Mouse (Mus musculus) left cerebral cortex, postnatal 25 days (tissue): Measurements from ENCODE around the gene Csf2rb. TPM values are rescaled to one million over a fixed set of nuclear protein-coding genes. Genes with fewer than 3 reads are reported as not detected.
A peak's percentile ranks its signal among the peaks of the same experiment; 100 is the strongest.

ENCODE experiments used
- DNase-seq, 2 experiments: peaks; one replicate each; pipeline ENCODE4 v3.0.0; 2022; ENCODE audit warnings: low spot score in 2 of 2, mixed read lengths in 1 of 2
- intact Hi-C: fragments of 180-260 bp; cut with DNase I; formaldehyde crosslinking; loops from one replicate; pipeline ENCODE4 v1.15.1; 2025
- total RNA-seq, 2 experiments: library from RNA; stranded (reverse); gene quantifications; 2 replicates each; pipeline ENCODE4 v1.2.3; 2021

The Csf2rb gene
- total RNA-seq, 2 experiments from 2014 or later = 0.89 to 2.5 TPM

DNA sequence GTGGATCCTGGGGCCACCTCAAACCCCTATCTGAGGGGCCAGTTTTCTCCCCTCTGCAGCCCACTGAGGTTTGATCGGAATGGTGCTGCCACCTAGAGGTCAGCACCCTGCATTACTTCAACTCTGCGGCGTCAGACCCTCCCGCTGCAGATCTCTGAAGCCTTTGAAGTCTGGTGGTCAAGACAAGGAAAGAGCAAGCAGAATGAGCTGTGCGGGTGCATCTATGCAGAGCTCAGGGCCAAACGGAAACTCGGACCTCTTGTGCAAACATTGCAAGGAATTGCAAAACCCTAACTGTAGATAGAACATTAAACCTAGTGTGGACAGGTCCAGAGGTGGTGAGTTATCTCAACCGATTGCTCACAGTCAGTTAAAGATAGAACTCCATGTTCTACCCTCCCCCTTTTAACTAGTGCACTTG, 43.4 kb downstream of the Csf2rb start:
- DNase-seq = peak in 1 of 2 experiments; percentile 27
- intact Hi-C loops = no loop called here

- peak in 1 of 2 experiments; percentile 46 for DNase-seq
Observed at GRCm38 (mm10) chr15:78369641-78370040, 44.1 kb downstream of the Csf2rb start.

DNA sequence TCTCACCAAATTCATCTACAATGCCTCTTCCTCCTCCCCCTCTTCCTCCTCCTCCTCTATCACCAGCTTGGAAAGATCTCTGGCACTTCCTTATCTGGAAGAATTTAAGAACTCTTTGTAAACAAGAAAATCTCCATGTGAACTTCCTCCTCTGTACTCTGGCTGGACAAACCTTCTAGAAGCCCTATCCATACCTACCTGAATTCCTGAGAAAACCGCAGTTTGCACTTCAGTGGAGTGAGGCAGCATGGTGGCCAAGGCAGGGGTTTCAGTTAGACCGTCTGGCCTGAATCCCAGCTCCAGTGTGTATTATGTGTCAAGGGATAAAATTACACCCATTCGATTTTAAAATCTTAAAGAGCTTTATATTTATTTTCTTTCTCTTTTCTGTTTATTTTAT, 47.2 kb downstream of the Csf2rb start:
- intact Hi-C loops = no loop called here

More at GRCm38 (mm10) chr15:78369641-78370040, 44.1 kb downstream of the Csf2rb start:
- intact Hi-C loops = no loop called here

GRCm38 (mm10) chr15:78374204-78374603, 48.7 kb downstream of the Csf2rb start:
- peak in 1 of 2 experiments; percentile 65 for DNase-seq
- intact Hi-C loops = no loop called here

More for the DNA sequence above, 47.2 kb downstream of the Csf2rb start:
- DNase-seq = no peak

GRCm38 (mm10) chr15:78377859-78378258, 52.3 kb downstream of the Csf2rb start:
- no peak for DNase-seq
- intact Hi-C loops = no loop called here

DNA sequence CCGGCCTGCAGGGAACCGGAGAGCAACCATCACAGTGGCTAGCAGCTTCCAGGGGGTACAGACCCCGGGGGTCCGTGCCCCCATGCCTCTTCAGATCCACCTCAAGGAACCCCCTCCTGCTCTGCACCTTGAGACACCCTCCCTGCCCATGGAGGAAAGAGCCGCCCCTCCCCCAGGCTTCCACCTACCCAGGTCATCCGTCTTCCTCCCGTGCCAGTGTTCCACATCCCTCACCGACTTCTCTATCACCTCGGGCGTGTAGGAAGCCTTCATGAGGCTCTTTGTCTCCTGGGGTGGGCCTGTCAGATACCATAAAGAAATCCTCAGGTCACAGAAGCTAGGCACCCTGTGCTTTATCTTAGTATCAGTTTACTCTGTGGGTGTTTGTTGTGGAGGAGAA, 53.0 kb downstream of the Csf2rb start:
- no peak for DNase-seq
- intact Hi-C loops = no loop called here

DNA sequence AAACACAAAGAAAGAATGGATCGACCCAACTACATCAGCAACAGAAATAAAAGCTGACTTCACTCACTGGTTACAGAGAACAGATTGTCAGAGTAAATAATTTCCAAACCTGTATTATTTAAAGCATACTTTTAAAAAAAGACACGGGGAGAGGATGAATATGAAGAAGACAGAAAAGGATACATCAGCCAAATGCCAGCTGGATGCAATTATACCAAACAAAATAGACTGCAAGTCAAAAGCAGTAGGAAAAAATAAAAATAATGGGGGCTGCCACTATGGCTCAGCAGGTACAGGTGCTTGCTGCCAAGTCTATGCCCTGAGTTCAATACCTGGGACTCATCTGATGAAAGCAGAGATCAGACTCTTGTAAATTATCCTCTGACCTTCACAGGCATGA, 54.7 kb downstream of the Csf2rb start:
- intact Hi-C loops = no loop called here
- DNase-seq = peak in 1 of 2 experiments; percentile 49

DNA sequence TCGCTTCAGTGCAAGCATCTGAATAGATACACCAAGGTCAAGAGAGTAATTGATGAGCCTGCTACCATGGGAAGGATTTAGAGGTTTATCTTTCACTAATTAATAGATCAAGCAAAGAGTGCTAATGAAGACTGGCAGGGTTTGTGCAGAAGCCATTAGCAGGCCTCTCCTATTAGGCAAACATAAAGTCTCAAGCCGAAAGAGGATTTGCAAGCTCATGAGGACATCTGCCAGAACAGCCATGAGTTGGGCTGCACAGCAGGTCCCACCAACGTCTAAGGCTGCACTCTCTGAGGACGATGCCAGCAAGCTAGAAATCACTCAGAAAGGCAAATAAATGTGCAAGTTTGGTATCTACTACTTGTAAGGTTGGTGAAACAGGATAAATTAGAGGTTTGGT, 55.2 kb downstream of the Csf2rb start:
- intact Hi-C loops = no loop called here
- peak in 1 of 2 experiments; percentile 55 for DNase-seq

DNA sequence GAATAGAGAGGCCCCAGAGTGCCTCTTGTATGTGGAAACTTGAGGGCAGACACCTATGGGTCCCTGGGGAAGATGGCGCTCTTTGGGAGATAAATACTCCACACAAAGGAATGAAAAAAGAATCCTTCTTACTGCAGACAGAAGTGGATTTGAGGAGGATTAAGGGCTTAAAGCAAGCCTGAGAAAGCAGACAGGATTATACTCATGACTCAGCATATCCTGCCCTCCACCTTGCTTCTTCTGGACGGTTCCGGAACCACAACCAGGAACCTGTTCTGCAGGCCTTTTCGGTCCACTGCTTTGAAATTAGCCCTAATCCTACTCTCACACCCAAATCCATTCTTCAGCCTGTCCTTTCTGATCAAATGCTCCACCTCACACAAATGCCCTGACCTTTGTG, 56.6 kb downstream of the Csf2rb start:
- intact Hi-C loops = no loop called here
- no peak for DNase-seq

DNA sequence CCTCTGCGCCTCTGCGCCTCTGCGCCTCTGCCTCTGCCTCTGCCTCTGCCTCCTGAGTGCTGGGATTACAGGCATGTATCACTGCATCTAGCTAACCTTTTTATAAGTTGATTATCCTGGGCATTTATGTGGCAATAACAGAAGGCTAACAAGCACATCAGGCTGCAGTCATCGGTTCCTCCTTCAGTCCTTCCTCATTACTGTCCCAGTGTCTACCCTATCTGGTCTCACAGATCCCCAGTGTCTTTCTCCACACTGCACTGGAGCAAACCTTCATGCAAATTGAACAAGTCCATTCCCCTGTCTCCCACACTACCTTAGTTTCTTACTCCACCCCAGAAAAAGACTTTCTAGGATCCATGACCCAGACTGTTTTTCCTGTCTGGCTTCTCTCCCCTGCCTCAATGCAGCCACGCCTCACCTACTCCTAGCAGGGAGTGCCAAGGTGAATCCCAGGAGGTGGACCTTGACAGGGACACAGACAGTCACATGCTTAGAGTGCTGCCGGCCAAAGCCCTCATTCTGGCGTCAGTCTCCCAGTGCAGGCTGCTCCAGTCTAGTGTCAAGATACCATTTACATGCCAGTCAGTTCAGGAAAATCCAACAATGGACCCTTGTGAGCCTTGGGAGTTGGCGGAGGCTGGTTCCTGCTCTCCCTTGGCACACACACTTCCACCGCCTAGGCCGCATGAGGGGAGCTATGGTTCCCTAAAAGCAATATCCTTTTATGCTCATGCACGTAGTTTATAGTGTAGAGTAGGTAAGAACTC, 58.1 kb downstream of the Csf2rb start:
- DNase-seq = peak; percentile 31 to 67
- intact Hi-C loops = no loop called here

DNA sequence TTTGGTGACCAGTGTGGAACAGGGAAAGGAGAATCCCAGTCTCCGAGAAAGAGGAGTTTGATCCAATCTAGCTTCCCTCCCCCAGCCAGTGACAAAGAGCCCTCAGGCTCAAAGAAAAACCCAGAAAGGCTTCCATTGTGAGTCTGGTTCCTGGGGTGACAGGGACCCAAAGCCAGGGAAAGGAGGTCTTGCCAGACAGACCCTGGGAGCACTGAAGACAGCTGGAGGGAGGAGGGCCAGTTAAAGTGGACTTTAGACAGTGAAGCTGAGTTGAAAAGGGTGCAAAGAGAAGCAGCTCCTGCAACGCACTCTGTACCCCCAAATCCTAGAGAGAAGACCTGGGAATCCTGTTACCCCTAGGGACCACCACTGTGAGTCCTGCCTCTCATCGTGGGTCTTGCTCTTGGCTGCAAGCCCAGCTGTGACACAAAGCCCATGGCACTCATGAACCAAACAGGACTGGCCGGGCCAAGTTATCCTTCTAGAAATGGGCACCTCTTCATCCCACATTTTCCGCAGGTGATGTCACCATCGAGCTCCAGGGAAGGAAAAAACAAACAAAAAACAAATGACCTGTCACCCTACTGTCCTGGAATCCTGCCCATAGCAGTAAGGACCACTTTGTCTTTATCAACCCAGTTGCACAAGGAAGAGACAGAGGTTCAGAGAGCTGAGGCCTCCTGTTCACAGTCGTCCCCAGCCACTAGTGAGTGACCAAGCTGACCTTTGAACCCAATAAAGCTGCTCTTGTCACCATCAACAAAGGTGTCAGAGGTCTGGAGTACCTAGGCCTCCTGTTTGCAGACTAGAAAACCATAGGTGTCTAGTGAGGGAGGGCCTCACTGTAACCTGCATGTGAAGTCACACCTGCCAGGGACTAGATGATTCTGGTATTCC, 58.9 kb downstream of the Csf2rb start:
- intact Hi-C loops = no loop called here
- DNase-seq = peak in 1 of 2 experiments; percentile 49

DNA sequence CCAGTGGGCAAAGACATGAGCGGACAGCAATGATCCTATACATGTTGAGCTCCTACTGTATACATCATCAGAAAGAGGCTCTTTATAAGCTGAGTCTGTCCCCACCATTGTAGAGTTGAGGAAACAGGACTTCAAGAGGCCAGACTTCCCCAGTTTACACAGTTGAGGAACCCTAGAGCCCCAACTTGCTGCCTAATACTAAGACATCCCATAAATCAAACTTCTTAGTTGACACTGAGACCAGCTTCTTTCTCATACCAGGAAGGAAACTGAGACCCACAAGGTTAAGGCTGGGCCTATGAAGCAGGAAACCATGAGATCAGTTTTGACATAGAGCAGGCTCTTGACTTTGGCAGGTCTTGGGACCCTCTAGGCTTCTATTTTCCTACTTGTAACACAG, 60.0 kb downstream of the Csf2rb start:
- no peak for DNase-seq
- intact Hi-C loops = no loop called here

GRCm38 (mm10) chr15:78390855-78391254, 65.3 kb downstream of the Csf2rb start:
- DNase-seq = peak in 1 of 2 experiments; percentile 62
- intact Hi-C loops = no loop called here

GRCm38 (mm10) chr15:78395478-78395962, 70.0 kb downstream of the Csf2rb start, which contains the start of gene Tex33:
Tex33 (minus strand) TSS chr15:78395912.
- intact Hi-C loops = no loop called here
- no peak for DNase-seq

GRCm38 (mm10) chr15:78401345-78401744, 75.8 kb downstream of the Csf2rb start:
- no peak for DNase-seq
- intact Hi-C loops = no loop called here

- intact Hi-C loops = no loop called here
- DNase-seq = peak in 1 of 2 experiments; percentile 41
Observed at GRCm38 (mm10) chr15:78401921-78402320, 76.4 kb downstream of the Csf2rb start.

GRCm38 (mm10) chr15:78402423-78402822, 76.9 kb downstream of the Csf2rb start:
- intact Hi-C loops = no loop called here
- no peak for DNase-seq

- no peak for DNase-seq
- intact Hi-C loops = no loop called here
Observed at GRCm38 (mm10) chr15:78403301-78403741, 77.8 kb downstream of the Csf2rb start.
